21 mouse cellular contexts compared by ENCODE assay signal in genomic region chr13:48255026-48255425, GRCm38 (mm10). TPM values are rescaled to one million over a fixed set of nuclear protein-coding genes. Genes with fewer than 3 reads are reported as not detected.
"Had no signal": no experiment of that assay in that cellular context is flagged by ENCODE, and none has a peak within 500 bp of the region (broad histone marks: within the 10 kb centered on the region; RNA-seq: fewer than 3 reads in every experiment).

No protein-coding gene starts in this region.

- ATAC-seq: liver, postnatal 0 days; lung, postnatal 0 days; midbrain, embryonic 13.5 days; midbrain, embryonic 16.5 days had no signal

- H3K9ac ChIP-seq: liver, embryonic 13.5 days; liver, embryonic 15.5 days; liver, postnatal 0 days; lung, embryonic 15.5 days; midbrain, embryonic 13.5 days; neural tube, embryonic 13.5 days; neural tube, embryonic 15.5 days; stomach, embryonic 15.5 days had no signal

- H3K4me1 ChIP-seq: liver, embryonic 13.5 days; liver, embryonic 15.5 days; stomach, embryonic 15.5 days had no signal

- H3K4me3 ChIP-seq: liver, embryonic 13.5 days; liver, embryonic 15.5 days; lung, embryonic 15.5 days; midbrain, embryonic 13.5 days; myocyte; neural tube, embryonic 13.5 days; neural tube, embryonic 15.5 days; stomach, embryonic 15.5 days had no signal

- DNase-seq: liver, embryonic 13.5 days; liver, postnatal 0 days; lung, adult 2 months; lung, postnatal 14 days; lung, postnatal 36 days; right cerebral cortex, postnatal 14 days; thymus, adult 18-20 months; thymus, postnatal 14 days; thymus, postnatal 36 days had no signal

- H3K36me3 ChIP-seq: liver, embryonic 13.5 days; liver, embryonic 15.5 days; lung, embryonic 15.5 days; midbrain, embryonic 13.5 days; neural tube, embryonic 13.5 days; neural tube, embryonic 15.5 days; stomach, embryonic 15.5 days had no signal

- H3K27ac ChIP-seq: liver, embryonic 13.5 days; liver, embryonic 15.5 days; lung, embryonic 15.5 days; macrophage; midbrain, embryonic 13.5 days; neural tube, embryonic 13.5 days; neural tube, embryonic 15.5 days; stomach, embryonic 15.5 days had no signal

- H3K4me2 ChIP-seq: liver, embryonic 13.5 days; liver, embryonic 15.5 days; lung, embryonic 15.5 days; midbrain, embryonic 11.5 days; midbrain, embryonic 13.5 days; neural tube, embryonic 13.5 days; neural tube, embryonic 15.5 days; stomach, embryonic 15.5 days had no signal

- H3K27me3 ChIP-seq: lung, embryonic 15.5 days; midbrain, embryonic 13.5 days; neural tube, embryonic 13.5 days; neural tube, embryonic 15.5 days; stomach, embryonic 15.5 days had no signal

- H3K9me3 ChIP-seq: liver, embryonic 15.5 days; lung, embryonic 15.5 days; neural tube, embryonic 15.5 days; stomach, embryonic 15.5 days had no signal

RNA-seq across cellular contexts. Expression of gene Id4, which starts 6.0 kb away (rescaled TPM):
- total RNA-seq: megakaryocyte progenitor cell, adult 5-6 weeks had no signal
- polyA plus RNA-seq: macrophage had no signal
